Mouse (Mus musculus) cortical plate, adult 2 months (tissue): ENCODE data around the gene Cfap161.

Source experiments
- CTCF ChIP-seq: fragments of 200-500 bp; IDR thresholded peaks from 2 replicates; pipeline ENCODE4 v1.5.1; 2011; ENCODE audit warnings: mild to moderate bottlenecking, control low read depth, low read length; ENCODE audit not compliant: insufficient read depth; ENCODE audit errors: extremely low read depth
- POLR2A ChIP-seq: fragments of 200-500 bp; IDR thresholded peaks from 2 replicates; pipeline ENCODE4 v1.6.1; 2011; ENCODE audit warnings: mild to moderate bottlenecking, low read length, control low read depth; ENCODE audit not compliant: insufficient read depth; ENCODE audit errors: extremely low read depth

GRCm38 (mm10) chr7:83800561-83801482, 6.1 kb upstream of the Cfap161 start:
- TF ChIP-seq CTCF (no peak), POLR2A (no peak)
